Mouse (Mus musculus): ENCODE measurements at regions not wholly inside any gene's neighbourhood (a gene's known extent, or its start where the extent isn't known, plus 50 kb on each side); places are given as distances from the start of the nearest gene placed in this dataset.

- no peak for DNase-seq
- intact Hi-C loops (cut with DNase I): no loop called here
These were observed 71.6 kb upstream of the Wdr75 start for GRCm38 (mm10) chr1:45723369-45723768.

GRCm38 (mm10) chr1:45732958-45733357, 62.0 kb upstream of the Wdr75 start:
- intact Hi-C loops (cut with DNase I): no loop called here
- DNase-seq: no peak

DNA sequence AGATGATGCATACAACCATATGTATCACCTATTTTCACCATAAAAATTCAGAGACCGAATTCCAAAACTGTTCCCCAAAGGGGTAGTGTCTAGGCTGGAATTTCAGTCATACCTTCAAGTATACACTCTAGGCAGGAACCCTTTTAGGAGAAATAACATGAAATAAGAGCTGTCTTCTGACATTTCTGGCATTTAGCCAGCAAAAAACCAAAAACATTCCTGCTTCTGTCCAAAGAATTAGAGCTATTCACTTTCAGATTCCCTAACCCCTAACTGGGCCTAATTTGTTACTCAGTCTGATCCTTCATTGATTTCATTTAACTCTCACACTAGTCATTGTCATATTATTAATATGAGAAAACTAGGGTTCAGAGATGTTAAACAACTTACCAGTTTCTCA, 49.8 kb upstream of the Wdr75 start:
- DNase-seq: no peak

More for the DNA sequence above, 49.8 kb upstream of the Wdr75 start:
- intact Hi-C loops (cut with DNase I): no loop called here
